Mouse (Mus musculus) hindlimb bud, embryonic 11.5 days (tissue): ENCODE data around the gene Tfcp2.

Experiments
- DNase-seq: peaks from one replicate; pipeline ENCODE4 v3.0.0-alpha.2; 2012; ENCODE audit warnings: low read depth, low spot score; ENCODE audit errors: extremely low spot score

Gene Tfcp2

GRCm38 (mm10) chr15:100551326-100552307, at the start of gene Tfcp2:
Gene Tfcp2, minus strand, starts transcription at chr15:100552008.
- peak; percentile 86 for DNase-seq

GRCm38 (mm10) chr15:100600696-100601272, 49.0 kb upstream of the Tfcp2 start:
- DNase-seq: no peak

GRCm38 (mm10) chr15:100600047-100600695, 48.4 kb upstream of the Tfcp2 start:
- DNase-seq: peak; percentile 54

GRCm38 (mm10) chr15:100599276-100600046, 47.7 kb upstream of the Tfcp2 start, which contains the start of gene Pou6f1:
Gene Pou6f1, minus strand, starts transcription at chr15:100599984.
- no peak for DNase-seq

- no peak for DNase-seq
Measured at GRCm38 (mm10) chr15:100598883-100599275, 47.1 kb upstream of the Tfcp2 start.

- no peak for DNase-seq
Measured at GRCm38 (mm10) chr15:100598287-100598882, 46.6 kb upstream of the Tfcp2 start.

GRCm38 (mm10) chr15:100592817-100593216, 41.0 kb upstream of the Tfcp2 start:
- DNase-seq: no peak

GRCm38 (mm10) chr15:100590436-100590835, 38.6 kb upstream of the Tfcp2 start:
- DNase-seq: no peak

GRCm38 (mm10) chr15:100588297-100588696, 36.5 kb upstream of the Tfcp2 start:
- DNase-seq: no peak

- DNase-seq: no peak
Measured at GRCm38 (mm10) chr15:100587166-100587565, 35.4 kb upstream of the Tfcp2 start.

GRCm38 (mm10) chr15:100585931-100586330, 34.1 kb upstream of the Tfcp2 start:
- DNase-seq: no peak

GRCm38 (mm10) chr15:100580108-100580507, 28.3 kb upstream of the Tfcp2 start:
- no peak for DNase-seq

GRCm38 (mm10) chr15:100577972-100578371, 26.2 kb upstream of the Tfcp2 start:
- no peak for DNase-seq

GRCm38 (mm10) chr15:100576810-100577209, 25.0 kb upstream of the Tfcp2 start:
- DNase-seq: no peak

GRCm38 (mm10) chr15:100576392-100576791, 24.6 kb upstream of the Tfcp2 start:
- no peak for DNase-seq

GRCm38 (mm10) chr15:100575366-100575765, 23.6 kb upstream of the Tfcp2 start:
- DNase-seq: no peak

- DNase-seq: no peak
Measured at GRCm38 (mm10) chr15:100574378-100574777, 22.6 kb upstream of the Tfcp2 start.

GRCm38 (mm10) chr15:100573946-100574345, 22.1 kb upstream of the Tfcp2 start:
- DNase-seq: no peak

- DNase-seq: no peak
Measured at GRCm38 (mm10) chr15:100569239-100569638, 17.4 kb upstream of the Tfcp2 start.

GRCm38 (mm10) chr15:100566531-100566930, 14.7 kb upstream of the Tfcp2 start:
- no peak for DNase-seq
